ENCODE assay signal across 12 mouse cellular contexts in genomic region chr8:110818593-110818992, GRCm38 (mm10). TPM values are rescaled to one million over a fixed set of nuclear protein-coding genes. Genes with fewer than 3 reads are reported as not detected.
DNase-seq lines count a peak whose midpoint lies in the region; ATAC-seq and TF ChIP-seq lines count a peak whose summit lies in the region.
"Had no signal": no experiment of that assay in that cellular context is flagged by ENCODE, and none has a peak within 500 bp of the region (broad histone marks: within the 10 kb centered on the region; RNA-seq: fewer than 3 reads in every experiment).

No protein-coding gene starts in this region.

- H3K9ac ChIP-seq in heart, adult 2 months (ENCODE audit: low read depth, low read length), result no peak overlapping the region
- no peak overlapping the region for H3K9ac ChIP-seq in lung, embryonic 14.5 days
- H3K9ac ChIP-seq: heart, embryonic 12.5 days had no signal

- no peaks in the 10 kb centered on the region for H3K79me2 ChIP-seq in heart, adult 2 months (replicated peaks; ENCODE audit: control insufficient read depth, insufficient read depth, low read length)

- no peak for TF ChIP-seq EP300 in heart, adult 2 months (IDR thresholded peaks at IDR 0.05; ENCODE audit: insufficient read depth, low read depth, low read length)

- TF ChIP-seq POLR2A in heart, adult 2 months (IDR thresholded peaks at IDR 0.05; ENCODE audit: insufficient read depth, low read depth, low read length), result no peak

- no peak overlapping the region for H3K4me2 ChIP-seq in lung, embryonic 14.5 days
- H3K4me2 ChIP-seq: heart, embryonic 12.5 days; liver, embryonic 11.5 days had no signal

- DNase-seq in heart, adult 2 months, result no peak
- no peak for DNase-seq in heart, postnatal 14 days
- DNase-seq in lung, embryonic 14.5 days, result peak; percentile 49
- no peak for DNase-seq in lung, postnatal 14 days
- DNase-seq in MN1 (ENCODE audit: low spot score), result peak; percentile 66
- DNase-seq in fibroblast of lung, adult 2 months (ENCODE audit: low read depth), result peak; percentile 68
- DNase-seq in thymus, adult 18-20 months, result no peak
- DNase-seq in spleen, postnatal 10 days (ENCODE audit: low spot score in 2 of 2), result no peak
- DNase-seq: cerebellum, adult 11-12 months had no signal

- H3K27me3 ChIP-seq in heart, adult 2 months (ENCODE audit: control insufficient read depth, insufficient read depth, low read length), result no peaks in the 10 kb centered on the region
- H3K27me3 ChIP-seq in lung, embryonic 14.5 days (ENCODE audit: insufficient read depth, low read length), result no peaks in the 10 kb centered on the region
- H3K27me3 ChIP-seq: heart, embryonic 12.5 days had no signal

- intact Hi-C loops in heart, adult 2 months (cut with DNase I), result loop anchor here (5.0 to 10.0 kb wide), 2 partner anchors 66 to 174 kb away; no protein-coding TSS in a partner anchor
- intact Hi-C loops in heart, postnatal 14 days (cut with DNase I), result loop anchor here (10.0 kb wide), 1 partner anchor 174 kb away; no protein-coding TSS in a partner anchor

- 76% methylated on average over 3 of the region's 3 CpGs for WGBS in heart, adult 2 months
- 75% methylated on average over 3 of the region's 3 CpGs for WGBS in lung, embryonic 14.5 days

- no peaks in the 10 kb centered on the region for H3K9me3 ChIP-seq in lung, embryonic 14.5 days (ENCODE audit: low read depth, low read length)
- H3K9me3 ChIP-seq: heart, embryonic 12.5 days had no signal

- no peak overlapping the region for H3K27ac ChIP-seq in heart, adult 2 months
- no peak overlapping the region for H3K27ac ChIP-seq in lung, embryonic 14.5 days (ENCODE audit: low read depth)

- H3K4me1 ChIP-seq in heart, adult 2 months (ENCODE audit: control insufficient read depth, insufficient read depth, low read length), result no peaks in the 10 kb centered on the region
- no peaks in the 10 kb centered on the region for H3K4me1 ChIP-seq in lung, embryonic 14.5 days (ENCODE audit: insufficient read depth)

- peaks cover 16% of the 10 kb centered on the region for H3K36me3 ChIP-seq in heart, adult 2 months (ENCODE audit: control insufficient read depth, insufficient read depth, low read length)
- peaks cover 99% of the 10 kb centered on the region for H3K36me3 ChIP-seq in lung, embryonic 14.5 days (ENCODE audit: insufficient read depth)

- ATAC-seq in lung, embryonic 14.5 days (ENCODE audit: insufficient read depth), result no peak

- no peak overlapping the region for H3K4me3 ChIP-seq in heart, adult 2 months
- no peak overlapping the region for H3K4me3 ChIP-seq in lung, embryonic 14.5 days (ENCODE audit: low read depth, low read length)
- H3K4me3 ChIP-seq: heart, embryonic 12.5 days had no signal

- TF ChIP-seq CTCF in heart, adult 2 months (IDR thresholded peaks at IDR 0.05), result peak; percentile 27
- peak; percentile 14; the same call in 1 of the 2 replicates for TF ChIP-seq CTCF in lung, embryonic 14.5 days (IDR thresholded peaks at IDR 0.05; ENCODE audit: low read depth)

RNA-seq across cellular contexts. Expression of gene Il34, which starts 12.9 kb away (rescaled TPM):
- 1 to 10 TPM; 3.3 to 5.3 TPM for total RNA-seq in heart, adult 2 months (2021)
- 7.2 and 15.3 TPM in 2 replicates for polyA plus RNA-seq in heart, adult 2 months (2012; rRNA removed)
- 10 to 100 TPM in 1 of 2 experiments, 1 to 10 TPM in 1; 10.0 to 10.1 TPM for total RNA-seq in heart, postnatal 14 days (2021)
- 1.6 and 2.4 TPM in 2 replicates for polyA plus RNA-seq in lung, embryonic 14.5 days (2014; fragmentation: Nextera tagmentation; extraction: Ambion mirVana)
- total RNA-seq: megakaryocyte, adult 5-6 weeks had no signal

RNA-seq across cellular contexts. Expression of gene Cog4, which starts 27.8 kb away (rescaled TPM):
- 10 to 100 TPM; 66.2 to 74.1 TPM for total RNA-seq in heart, adult 2 months (2021)
- polyA plus RNA-seq in heart, adult 2 months (2012; rRNA removed), result 34.8 and 51.5 TPM in 2 replicates
- 10 to 100 TPM; 63.5 to 67.0 TPM for total RNA-seq in heart, postnatal 14 days (2021)
- polyA plus RNA-seq in lung, embryonic 14.5 days (2014; fragmentation: Nextera tagmentation; extraction: Ambion mirVana), result 70.9 and 71.0 TPM in 2 replicates

RNA-seq across cellular contexts. Expression of gene Sf3b3, which starts 28.0 kb away (rescaled TPM):
- 10 to 100 TPM; 38.3 to 39.7 TPM for total RNA-seq in heart, adult 2 months (2021)
- 19.2 and 34.3 TPM in 2 replicates for polyA plus RNA-seq in heart, adult 2 months (2012; rRNA removed)
- total RNA-seq in heart, postnatal 14 days (2021), result 10 to 100 TPM; 42.6 to 49.2 TPM
- polyA plus RNA-seq in lung, embryonic 14.5 days (2014; fragmentation: Nextera tagmentation; extraction: Ambion mirVana), result 168 and 174 TPM in 2 replicates

Comparison
In these comparisons a context has a peak if more than half of its experiments do, and no peak if none do; other contexts are left out.
1. DNase-seq: peak in lung, embryonic 14.5 days (single experiment), MN1 (single experiment) and fibroblast of lung, adult 2 months (single experiment); none in heart, adult 2 months (0 of 2), heart, postnatal 14 days (0 of 2), lung, postnatal 14 days (single experiment), thymus, adult 18-20 months (0 of 2) and spleen, postnatal 10 days (0 of 2).